Mouse (Mus musculus): ENCODE results near the gene Cdcp2. TPM values are rescaled to one million over a fixed set of nuclear protein-coding genes. Genes with fewer than 3 reads are reported as not detected.
A peak's percentile ranks its signal among the peaks of the same experiment; 100 is the strongest.

Gene Cdcp2
- polyA plus RNA-seq (2012; rRNA removed) = 0.04 and 0.37 TPM in 2 replicates

GRCm38 (mm10) chr4:107096841-107097373, at the start of gene Cdcp2:
TSS of gene Cdcp2 (plus strand) at chr4:107096891.
- DNase-seq (ENCODE audit: low read depth) = no peak

- DNase-seq (ENCODE audit: low read depth) = no peak
These were observed 48.9 kb upstream of the Cdcp2 start for GRCm38 (mm10) chr4:107047806-107048205.

GRCm38 (mm10) chr4:107048568-107049162, 48.0 kb upstream of the Cdcp2 start:
- DNase-seq (ENCODE audit: low read depth) = no peak

GRCm38 (mm10) chr4:107051889-107052288, 44.8 kb upstream of the Cdcp2 start:
- DNase-seq (ENCODE audit: low read depth) = no peak

- no peak for DNase-seq (ENCODE audit: low read depth)
These were observed 43.6 kb upstream of the Cdcp2 start for GRCm38 (mm10) chr4:107052962-107053553.

GRCm38 (mm10) chr4:107056088-107056487, 40.6 kb upstream of the Cdcp2 start:
- no peak for DNase-seq (ENCODE audit: low read depth)

- no peak for DNase-seq (ENCODE audit: low read depth)
These were observed 38.3 kb upstream of the Cdcp2 start for GRCm38 (mm10) chr4:107058346-107058745.

- no peak for DNase-seq (ENCODE audit: low read depth)
These were observed 37.9 kb upstream of the Cdcp2 start for GRCm38 (mm10) chr4:107058781-107059180.

- no peak for DNase-seq (ENCODE audit: low read depth)
These were observed 35.1 kb upstream of the Cdcp2 start for GRCm38 (mm10) chr4:107061560-107061959.

- DNase-seq (ENCODE audit: low read depth) = no peak
These were observed 33.5 kb upstream of the Cdcp2 start for GRCm38 (mm10) chr4:107063214-107063613.

GRCm38 (mm10) chr4:107064394-107065098, 32.1 kb upstream of the Cdcp2 start:
- no peak for DNase-seq (ENCODE audit: low read depth)

GRCm38 (mm10) chr4:107066252-107067124, 30.2 kb upstream of the Cdcp2 start, which contains the start of the genes Mrpl37 and Cyb5rl:
TSS of gene Mrpl37 (minus strand) at chr4:107066868.
TSS of gene Cyb5rl (plus strand) at chr4:107066988.
- DNase-seq (ENCODE audit: low read depth) = peak; percentile 75

- DNase-seq (ENCODE audit: low read depth) = no peak
These were observed 29.4 kb upstream of the Cdcp2 start for GRCm38 (mm10) chr4:107067151-107067840.

- no peak for DNase-seq (ENCODE audit: low read depth)
These were observed 24.3 kb upstream of the Cdcp2 start for GRCm38 (mm10) chr4:107072343-107072742.

- no peak for DNase-seq (ENCODE audit: low read depth)
These were observed 21.2 kb upstream of the Cdcp2 start for GRCm38 (mm10) chr4:107075456-107075855.

GRCm38 (mm10) chr4:107078894-107079293, 17.8 kb upstream of the Cdcp2 start:
- DNase-seq (ENCODE audit: low read depth) = no peak

GRCm38 (mm10) chr4:107079716-107080115, 17.0 kb upstream of the Cdcp2 start:
- no peak for DNase-seq (ENCODE audit: low read depth)

GRCm38 (mm10) chr4:107082185-107082584, 14.5 kb upstream of the Cdcp2 start:
- DNase-seq (ENCODE audit: low read depth) = peak; percentile 56

GRCm38 (mm10) chr4:107083126-107083525, 13.6 kb upstream of the Cdcp2 start:
- DNase-seq (ENCODE audit: low read depth) = no peak

GRCm38 (mm10) chr4:107084343-107084742, 12.3 kb upstream of the Cdcp2 start:
- no peak for DNase-seq (ENCODE audit: low read depth)

GRCm38 (mm10) chr4:107084858-107085257, 11.8 kb upstream of the Cdcp2 start:
- DNase-seq (ENCODE audit: low read depth) = no peak

All from gonadal fat pad, adult 2 months (tissue).